Mouse (Mus musculus) thymus, postnatal 36 days (tissue): ENCODE data around the gene Zcchc14.
"Not testable (repeated sequence)": the region's sequence is repeated elsewhere in the genome, so short reads cannot be mapped to it uniquely, and the experiment has no call there.

ENCODE experiments used
- DNase-seq, 2 experiments: peaks; one replicate each; pipeline ENCODE4 v3.0.0; 2022; ENCODE audit warnings: mixed read lengths in 2 of 2

Zcchc14 gene

GRCm38 (mm10) chr8:121620801-121621516 lies 31.7 kb downstream of the Zcchc14 start:
- DNase-seq, result no peak

GRCm38 (mm10) chr8:121619401-121619995 lies 33.2 kb downstream of the Zcchc14 start:
- no peak for DNase-seq

- no peak for DNase-seq
Observed at GRCm38 (mm10) chr8:121613419-121613818, 39.3 kb downstream of the Zcchc14 start.

GRCm38 (mm10) chr8:121609916-121610315 lies 42.8 kb downstream of the Zcchc14 start:
- no peak for DNase-seq

- DNase-seq, result no peak
Observed at GRCm38 (mm10) chr8:121609251-121609650, 43.5 kb downstream of the Zcchc14 start.

- no peak for DNase-seq
Observed at GRCm38 (mm10) chr8:121607661-121608060, 45.0 kb downstream of the Zcchc14 start.

GRCm38 (mm10) chr8:121603801-121604200 lies 48.9 kb downstream of the Zcchc14 start:
- no peak for DNase-seq

GRCm38 (mm10) chr8:121602860-121603259 lies 49.8 kb downstream of the Zcchc14 start:
- DNase-seq, result peak; percentile 65 to 71

- no peak for DNase-seq
Observed at GRCm38 (mm10) chr8:121602411-121602810, 50.3 kb downstream of the Zcchc14 start.

- no peak for DNase-seq
Observed at GRCm38 (mm10) chr8:121599842-121600241, 52.9 kb downstream of the Zcchc14 start.

GRCm38 (mm10) chr8:121598892-121599291 lies 53.8 kb downstream of the Zcchc14 start:
- peak; percentile 73 to 76 for DNase-seq

- DNase-seq, result no peak
Observed at GRCm38 (mm10) chr8:121598190-121598589, 54.5 kb downstream of the Zcchc14 start.

- DNase-seq, result not testable (repeated sequence)
Observed at GRCm38 (mm10) chr8:121597492-121597891, 55.2 kb downstream of the Zcchc14 start.

GRCm38 (mm10) chr8:121593983-121594382 lies 58.7 kb downstream of the Zcchc14 start:
- no peak for DNase-seq

- no peak for DNase-seq
Observed at GRCm38 (mm10) chr8:121593293-121593692, 59.4 kb downstream of the Zcchc14 start.

GRCm38 (mm10) chr8:121591178-121592066 lies 61.3 kb downstream of the Zcchc14 start:
- peak; percentile 61 to 66 for DNase-seq

GRCm38 (mm10) chr8:121590203-121591177 lies 62.2 kb downstream of the Zcchc14 start, which contains the start of gene Map1lc3b:
TSS of gene Map1lc3b (plus strand) at chr8:121590361.
- DNase-seq, result peak; percentile 96 to 98

- no peak for DNase-seq
Observed at GRCm38 (mm10) chr8:121589205-121589726, 63.4 kb downstream of the Zcchc14 start.

GRCm38 (mm10) chr8:121588750-121589149 lies 64.0 kb downstream of the Zcchc14 start:
- DNase-seq, result no peak

- peak; percentile 99 to 100 for DNase-seq
Observed at GRCm38 (mm10) chr8:121585159-121585825, 67.4 kb downstream of the Zcchc14 start.

- DNase-seq, result no peak
Observed at GRCm38 (mm10) chr8:121584730-121585129, 68.0 kb downstream of the Zcchc14 start.
